Mouse (Mus musculus) embryonic fibroblast, embryonic 13.5 days (primary cell): ENCODE measurements at regions not wholly inside any gene's neighbourhood (a gene's known extent, or its start where the extent isn't known, plus 50 kb on each side); places are given as distances from the start of the nearest gene placed in this dataset.

ENCODE experiments used
- H3K27ac ChIP-seq: 2 replicates; pipeline ENCODE4 v1.5.1; 2012; ENCODE audit warnings: low read length, control low read depth, inconsistent platforms; ENCODE audit not compliant: insufficient read depth
- H3K4me1 ChIP-seq: 2 replicates; pipeline ENCODE4 v1.6.1; 2011; ENCODE audit warnings: low read length; ENCODE audit not compliant: control insufficient read depth, insufficient read depth
- H3K4me3 ChIP-seq: 2 replicates; pipeline ENCODE4 v1.5.1; 2011; ENCODE audit warnings: mild to moderate bottlenecking, control low read depth, low read length; ENCODE audit not compliant: insufficient read depth
- CTCF ChIP-seq: IDR thresholded peaks from 2 replicates; pipeline ENCODE4 v1.5.1; 2011; ENCODE audit warnings: mild to moderate bottlenecking, control low read depth, low read length, moderate library complexity, borderline replicate concordance; ENCODE audit not compliant: insufficient read depth
- POLR2A ChIP-seq: IDR thresholded peaks from 2 replicates; pipeline ENCODE4 v1.6.1; 2011; ENCODE audit warnings: low read depth, mild to moderate bottlenecking, control low read depth, low read length, moderate library complexity

- H3K4me3 ChIP-seq = no peak overlapping the region
- H3K27ac ChIP-seq = peak overlapping the region; percentile 90
- TF ChIP-seq CTCF (no peak), POLR2A (no peak)
- peaks cover 16% of the 10 kb centered on the region for H3K4me1 ChIP-seq
These were observed 100.6 kb upstream of the Cxcl12 start for GRCm38 (mm10) chr6:117067541-117068305.

GRCm38 (mm10) chr6:117071311-117071710, 97.0 kb upstream of the Cxcl12 start:
- Histone ChIP-seq H3K4me3 (no peak overlapping the region), H3K4me1 (peaks cover 16% of the 10 kb centered on the region), H3K27ac (peak overlapping the region; percentile 42; the same call in 1 of the 2 replicates)
- TF ChIP-seq POLR2A (no peak), CTCF (no peak)

GRCm38 (mm10) chr6:117071857-117072256, 96.5 kb upstream of the Cxcl12 start:
- no peak for TF ChIP-seq CTCF
- TF ChIP-seq POLR2A = no peak
- peak overlapping the region; percentile 42 for H3K27ac ChIP-seq
- peaks cover 16% of the 10 kb centered on the region for H3K4me1 ChIP-seq
- H3K4me3 ChIP-seq = no peak overlapping the region

GRCm38 (mm10) chr6:117079500-117079899, 88.8 kb upstream of the Cxcl12 start:
- H3K4me1 ChIP-seq = no peaks in the 10 kb centered on the region
- H3K27ac ChIP-seq = no peak overlapping the region
- TF ChIP-seq POLR2A (no peak), CTCF (no peak)
- H3K4me3 ChIP-seq = no peak overlapping the region

GRCm38 (mm10) chr6:117080973-117081372, 87.4 kb upstream of the Cxcl12 start:
- TF ChIP-seq POLR2A = no peak
- TF ChIP-seq CTCF = peak; percentile 23; the same call in 1 of the 2 replicates
- H3K27ac ChIP-seq = no peak overlapping the region
- no peak overlapping the region for H3K4me3 ChIP-seq
- no peaks in the 10 kb centered on the region for H3K4me1 ChIP-seq

- Histone ChIP-seq H3K4me3 (no peak overlapping the region), H3K4me1 (no peaks in the 10 kb centered on the region), H3K27ac (no peak overlapping the region)
- TF ChIP-seq POLR2A (no peak), CTCF (no peak)
These were observed 84.1 kb upstream of the Cxcl12 start for GRCm38 (mm10) chr6:117084211-117084610.

- Histone ChIP-seq H3K4me1 (no peaks in the 10 kb centered on the region), H3K4me3 (no peak overlapping the region), H3K27ac (no peak overlapping the region)
- TF ChIP-seq POLR2A = no peak
- no peak for TF ChIP-seq CTCF
These were observed 83.4 kb upstream of the Cxcl12 start for GRCm38 (mm10) chr6:117084833-117085500.

- TF ChIP-seq POLR2A (no peak), CTCF (no peak)
- Histone ChIP-seq H3K4me1 (no peaks in the 10 kb centered on the region), H3K27ac (no peak overlapping the region), H3K4me3 (no peak overlapping the region)
These were observed 73.6 kb upstream of the Cxcl12 start for GRCm38 (mm10) chr6:117094742-117095141.

GRCm38 (mm10) chr6:117099871-117100270, 68.5 kb upstream of the Cxcl12 start:
- no peaks in the 10 kb centered on the region for H3K4me1 ChIP-seq
- no peak for TF ChIP-seq CTCF
- no peak for TF ChIP-seq POLR2A

GRCm38 (mm10) chr6:117102693-117103092, 65.6 kb upstream of the Cxcl12 start:
- H3K4me3 ChIP-seq = no peak overlapping the region
- H3K27ac ChIP-seq = no peak overlapping the region
- no peaks in the 10 kb centered on the region; the same call in 1 of the 2 replicates for H3K4me1 ChIP-seq
- no peak for TF ChIP-seq POLR2A

More at GRCm38 (mm10) chr6:117099871-117100270, 68.5 kb upstream of the Cxcl12 start:
- no peak overlapping the region for H3K27ac ChIP-seq
- no peak overlapping the region for H3K4me3 ChIP-seq

- H3K4me3 ChIP-seq = no peak overlapping the region
- H3K4me1 ChIP-seq = no peaks in the 10 kb centered on the region; the same call in 1 of the 2 replicates
- TF ChIP-seq CTCF = no peak
- no peak for TF ChIP-seq POLR2A
- no peak overlapping the region for H3K27ac ChIP-seq
These were observed 64.3 kb upstream of the Cxcl12 start for GRCm38 (mm10) chr6:117104047-117104446.
